Mouse (Mus musculus): Measurements from ENCODE around the gene Hist1h4k. TPM values are rescaled to one million over a fixed set of nuclear protein-coding genes. Genes with fewer than 3 reads are reported as not detected.
A peak's percentile ranks its signal among the peaks of the same experiment; 100 is the strongest.
"Not testable (repeated sequence)": the region's sequence is repeated elsewhere in the genome, so short reads cannot be mapped to it uniquely, and the experiment has no call there.

Hist1h4k gene
- polyA plus RNA-seq, 1 experiment, result 6.3 TPM

GRCm38 (mm10) chr13:21787760-21788593 is 37.7 kb upstream of the Hist1h4k start:
- Histone ChIP-seq H3K4me3 (peak overlapping the region; percentile 12), H3K79me2 (ENCODE audit: control insufficient read depth, insufficient read depth) (no peaks in the 10 kb centered on the region), H3K4me2 (ENCODE audit: low read depth) (peak overlapping the region; percentile 70), H3ac (ENCODE audit: control insufficient read depth, insufficient read length) (no peak overlapping the region), H3K36me3 (ENCODE audit: control insufficient read depth, insufficient read depth) (no peaks in the 10 kb centered on the region), H3K27me3 (ENCODE audit: control insufficient read depth, insufficient read depth, insufficient read length) (no peaks in the 10 kb centered on the region)
- no peak for TF ChIP-seq POLR2A (IDR thresholded peaks at IDR 0.05; ENCODE audit: insufficient read length, low read depth)
- TF ChIP-seq MAX (IDR thresholded peaks at IDR 0.05; ENCODE audit: low read depth), result no peak
- no peak for TF ChIP-seq MYOG (IDR thresholded peaks at IDR 0.05; ENCODE audit: control insufficient read depth in 1 of 3, insufficient read depth in 1 of 3, insufficient read length in 2 of 3, low read depth in 2 of 3)
- TF ChIP-seq USF1 (IDR thresholded peaks at IDR 0.05; ENCODE audit: low read depth), result no peak
- no peak for TF ChIP-seq E2F4 (IDR thresholded peaks at IDR 0.05; ENCODE audit: insufficient read depth)
- no peak for TF ChIP-seq SRF (IDR thresholded peaks at IDR 0.05; ENCODE audit: control insufficient read depth, insufficient read length, low read depth)
- TF ChIP-seq POLR2AphosphoS2 (IDR thresholded peaks at IDR 0.05; ENCODE audit: insufficient read length, low read depth), result no peak
- no peak for TF ChIP-seq CEBPB (IDR thresholded peaks at IDR 0.05; ENCODE audit: insufficient read depth, poor library complexity, severe bottlenecking)
- no peak for TF ChIP-seq TCF3 (IDR thresholded peaks at IDR 0.05; ENCODE audit: insufficient read length, low read depth)
- no peak for TF ChIP-seq MYOD1 (IDR thresholded peaks at IDR 0.05; ENCODE audit: control insufficient read depth in 1 of 3, insufficient read length in 2 of 3, low read depth in 2 of 3)
- TF ChIP-seq REST (IDR thresholded peaks at IDR 0.05; ENCODE audit: insufficient read depth, insufficient read length), result no peak

GRCm38 (mm10) chr13:21786899-21787629 is 36.8 kb upstream of the Hist1h4k start, which contains the start of the genes Hist1h2an and Hist1h2bp:
TSS of gene Hist1h2an (minus strand) at chr13:21787218.
TSS of gene Hist1h2bp (plus strand) at chr13:21787461.
- Histone ChIP-seq H3K4me3 (peak within 1 kb of the TSS; percentile 12), H3K4me2 (ENCODE audit: low read depth) (peak within 1 kb of the TSS; percentile 71)
- H3ac ChIP-seq (ENCODE audit: control insufficient read depth, insufficient read length); H3K79me2 ChIP-seq (ENCODE audit: control insufficient read depth, insufficient read depth); H3K36me3 ChIP-seq (ENCODE audit: control insufficient read depth, insufficient read depth); H3K27me3 ChIP-seq (ENCODE audit: control insufficient read depth, insufficient read depth, insufficient read length): not testable (repeated sequence)
- TF ChIP-seq E2F4 (IDR thresholded peaks at IDR 0.05; ENCODE audit: insufficient read depth) (peak; percentile 87), POLR2AphosphoS2 (IDR thresholded peaks at IDR 0.05; ENCODE audit: insufficient read length, low read depth) (peak; percentile 78), POLR2A (IDR thresholded peaks at IDR 0.05; ENCODE audit: insufficient read length, low read depth) (peak; percentile 67)

GRCm38 (mm10) chr13:21786189-21786898 is 36.0 kb upstream of the Hist1h4k start:
- no peak overlapping the region for H3ac ChIP-seq (ENCODE audit: control insufficient read depth, insufficient read length)
- peak overlapping the region; percentile 68 for H3K4me2 ChIP-seq (ENCODE audit: low read depth)
- peak overlapping the region; percentile 12 for H3K4me3 ChIP-seq
- no peaks in the 10 kb centered on the region for H3K79me2 ChIP-seq (ENCODE audit: control insufficient read depth, insufficient read depth)
- H3K36me3 ChIP-seq (ENCODE audit: control insufficient read depth, insufficient read depth), result no peaks in the 10 kb centered on the region
- TF ChIP-seq REST (IDR thresholded peaks at IDR 0.05; ENCODE audit: insufficient read depth, insufficient read length) (no peak), POLR2AphosphoS2 (IDR thresholded peaks at IDR 0.05; ENCODE audit: insufficient read length, low read depth) (peak; percentile 88), MYOG (IDR thresholded peaks at IDR 0.05; ENCODE audit: control insufficient read depth in 1 of 3, insufficient read depth in 1 of 3, insufficient read length in 2 of 3, low read depth in 2 of 3) (no peak), TCF3 (IDR thresholded peaks at IDR 0.05; ENCODE audit: insufficient read length, low read depth) (no peak), MYOD1 (IDR thresholded peaks at IDR 0.05; ENCODE audit: control insufficient read depth in 1 of 3, insufficient read length in 2 of 3, low read depth in 2 of 3) (no peak), USF1 (IDR thresholded peaks at IDR 0.05; ENCODE audit: low read depth) (no peak), MAX (IDR thresholded peaks at IDR 0.05; ENCODE audit: low read depth) (no peak), POLR2A (IDR thresholded peaks at IDR 0.05; ENCODE audit: insufficient read length, low read depth) (peak; percentile 58), CEBPB (IDR thresholded peaks at IDR 0.05; ENCODE audit: insufficient read depth, poor library complexity, severe bottlenecking) (no peak)
- no peaks in the 10 kb centered on the region for H3K27me3 ChIP-seq (ENCODE audit: control insufficient read depth, insufficient read depth, insufficient read length)

- Histone ChIP-seq H3ac (ENCODE audit: control insufficient read depth, insufficient read length) (no peak overlapping the region), H3K27me3 (ENCODE audit: control insufficient read depth, insufficient read depth, insufficient read length) (no peaks in the 10 kb centered on the region), H3K4me2 (ENCODE audit: low read depth) (peak overlapping the region; percentile 85), H3K4me3 (peak overlapping the region; percentile 18), H3K79me2 (ENCODE audit: control insufficient read depth, insufficient read depth) (no peaks in the 10 kb centered on the region), H3K36me3 (ENCODE audit: control insufficient read depth, insufficient read depth) (no peaks in the 10 kb centered on the region)
- no peak for TF ChIP-seq E2F4 (IDR thresholded peaks at IDR 0.05; ENCODE audit: insufficient read depth)
- no peak for TF ChIP-seq TCF12 (IDR thresholded peaks at IDR 0.05; ENCODE audit: insufficient read depth, poor library complexity, severe bottlenecking)
- TF ChIP-seq TCF3 (IDR thresholded peaks at IDR 0.05; ENCODE audit: insufficient read length, low read depth), result no peak
- no peak for TF ChIP-seq CEBPB (IDR thresholded peaks at IDR 0.05; ENCODE audit: insufficient read depth, poor library complexity, severe bottlenecking)
- no peak for TF ChIP-seq REST (IDR thresholded peaks at IDR 0.05; ENCODE audit: insufficient read depth, insufficient read length)
- TF ChIP-seq SRF (IDR thresholded peaks at IDR 0.05; ENCODE audit: control insufficient read depth, insufficient read length, low read depth), result no peak
- TF ChIP-seq MYOD1 (IDR thresholded peaks at IDR 0.05; ENCODE audit: control insufficient read depth in 1 of 3, insufficient read length in 2 of 3, low read depth in 2 of 3), result no peak
- TF ChIP-seq MAX (IDR thresholded peaks at IDR 0.05; ENCODE audit: low read depth), result no peak
- no peak for TF ChIP-seq POLR2A (IDR thresholded peaks at IDR 0.05; ENCODE audit: insufficient read length, low read depth)
- no peak for TF ChIP-seq MYOG (IDR thresholded peaks at IDR 0.05; ENCODE audit: control insufficient read depth in 1 of 3, insufficient read depth in 1 of 3, insufficient read length in 2 of 3, low read depth in 2 of 3)
- TF ChIP-seq USF1 (IDR thresholded peaks at IDR 0.05; ENCODE audit: low read depth), result no peak
- no peak for TF ChIP-seq POLR2AphosphoS2 (IDR thresholded peaks at IDR 0.05; ENCODE audit: insufficient read length, low read depth)
Observed at GRCm38 (mm10) chr13:21784311-21784710, 34.0 kb upstream of the Hist1h4k start.

Data from myocyte (in vitro differentiated cells).